ENCODE assay signal across 8 mouse cellular contexts in genomic region chr16:23225069-23225721, GRCm38 (mm10). TPM values are rescaled to one million over a fixed set of nuclear protein-coding genes. Genes with fewer than 3 reads are reported as not detected.
DNase-seq lines count a peak whose midpoint lies in the region; ATAC-seq lines count a peak whose summit lies in the region.

No protein-coding gene starts in this region.

- H3K4me1 ChIP-seq in forebrain, embryonic 13.5 days = peaks cover 38% of the 10 kb centered on the region
- H3K4me1 ChIP-seq in limb, embryonic 10.5 days = peaks cover 47% of the 10 kb centered on the region
- peaks cover 46% of the 10 kb centered on the region for H3K4me1 ChIP-seq in midbrain, embryonic 10.5 days
- H3K4me1 ChIP-seq in stomach, embryonic 14.5 days (ENCODE audit: control insufficient read depth, insufficient read depth, low read length) = peaks cover 17% of the 10 kb centered on the region; the same call in 1 of the 2 replicates

- peak overlapping the region; percentile 96 for H3K9ac ChIP-seq in forebrain, embryonic 13.5 days
- peak overlapping the region; percentile 56 for H3K9ac ChIP-seq in stomach, embryonic 14.5 days (replicated peaks; ENCODE audit: low read depth, low read length)

- under 1% methylated on average over 41 of the region's 46 CpGs for WGBS in forebrain, embryonic 13.5 days
- WGBS in limb, embryonic 10.5 days = under 1% methylated on average over 46 of the region's 46 CpGs
- WGBS in midbrain, embryonic 10.5 days = under 1% methylated on average over 46 of the region's 46 CpGs
- WGBS in stomach, embryonic 14.5 days = under 1% methylated on average over 46 of the region's 46 CpGs

- peak overlapping the region; percentile 71 for H3K4me2 ChIP-seq in forebrain, embryonic 13.5 days
- H3K4me2 ChIP-seq in stomach, embryonic 14.5 days (replicated peaks; ENCODE audit: low read depth, low read length) = peak overlapping the region; percentile 93

- H3K27me3 ChIP-seq in forebrain, embryonic 13.5 days = no peaks in the 10 kb centered on the region; the same call in 1 of the 2 replicates
- H3K27me3 ChIP-seq in limb, embryonic 10.5 days (ENCODE audit: low read depth, poor library complexity, severe bottlenecking) = no peaks in the 10 kb centered on the region
- peaks cover 18% of the 10 kb centered on the region for H3K27me3 ChIP-seq in midbrain, embryonic 10.5 days (ENCODE audit: low read depth, poor library complexity, severe bottlenecking)
- H3K27me3 ChIP-seq in stomach, embryonic 14.5 days (ENCODE audit: control insufficient read depth, insufficient read depth, low read length) = no peaks in the 10 kb centered on the region

- DNase-seq in embryo, embryonic 10 days (ENCODE audit: low spot score) = peak; percentile 82
- DNase-seq in embryo, embryonic 9.5 days (ENCODE audit: extremely low spot score) = no peak
- DNase-seq in heart, postnatal 4 days = peak; percentile 56
- DNase-seq in limb, embryonic 10.5 days (ENCODE audit: low spot score) = peak; percentile 83
- peak; percentile 75 for DNase-seq in midbrain, embryonic 10.5 days (ENCODE audit: low spot score)

- peak overlapping the region; percentile 93 for H3K27ac ChIP-seq in forebrain, embryonic 13.5 days
- H3K27ac ChIP-seq in limb, embryonic 10.5 days = peak overlapping the region; percentile 99
- H3K27ac ChIP-seq in midbrain, embryonic 10.5 days (replicated peaks) = peak overlapping the region; percentile 97
- H3K27ac ChIP-seq in stomach, embryonic 14.5 days (ENCODE audit: low read length) = peak overlapping the region; percentile 74

- no peaks in the 10 kb centered on the region for H3K36me3 ChIP-seq in forebrain, embryonic 13.5 days (ENCODE audit: poor library complexity, severe bottlenecking)
- no peaks in the 10 kb centered on the region for H3K36me3 ChIP-seq in limb, embryonic 10.5 days
- no peaks in the 10 kb centered on the region for H3K36me3 ChIP-seq in midbrain, embryonic 10.5 days
- no peaks in the 10 kb centered on the region for H3K36me3 ChIP-seq in stomach, embryonic 14.5 days (ENCODE audit: control insufficient read depth, insufficient read depth, low read length)

- H3K9me3 ChIP-seq in forebrain, embryonic 13.5 days (replicated peaks) = no peaks in the 10 kb centered on the region
- H3K9me3 ChIP-seq in limb, embryonic 10.5 days (replicated peaks) = no peaks in the 10 kb centered on the region
- H3K9me3 ChIP-seq in midbrain, embryonic 10.5 days (replicated peaks) = no peaks in the 10 kb centered on the region
- no peaks in the 10 kb centered on the region for H3K9me3 ChIP-seq in stomach, embryonic 14.5 days (ENCODE audit: control insufficient read depth, low read depth, low read length)

- peak overlapping the region; percentile 73 for H3K4me3 ChIP-seq in forebrain, embryonic 13.5 days
- H3K4me3 ChIP-seq in limb, embryonic 10.5 days = peak overlapping the region; percentile 85
- peak overlapping the region; percentile 83 for H3K4me3 ChIP-seq in midbrain, embryonic 10.5 days
- H3K4me3 ChIP-seq in stomach, embryonic 14.5 days (ENCODE audit: low read depth, low read length) = peak overlapping the region; percentile 68

- peak; percentile 12 for ATAC-seq in activated CD4-positive, CD25-positive, alpha-beta regulatory T cell, adult 4 months
- peak; percentile 88 for ATAC-seq in forebrain, embryonic 13.5 days
- peak; percentile 75 for ATAC-seq in stomach, embryonic 14.5 days (ENCODE audit: insufficient number of reproducible peaks, insufficient read depth, low FRiP score, low read depth)

RNA-seq across cellular contexts. Expression of gene St6gal1, which starts 0.7 kb away (rescaled TPM):
- polyA plus RNA-seq in activated CD4-positive, CD25-positive, alpha-beta regulatory T cell, adult 4 months (2017; shearing (Covaris generic)) = 10 to 100 TPM; 68.6 to 88.1 TPM
- 37.8 and 39.5 TPM in 2 replicates for polyA plus RNA-seq in forebrain, embryonic 13.5 days (2015; fragmentation: Nextera tagmentation; extraction: Ambion mirVana)
- 10 to 100 TPM; 19.8 to 20.3 TPM for total RNA-seq in heart, postnatal 4 days (2021)
- polyA plus RNA-seq in limb, embryonic 10.5 days (2016; fragmentation: Nextera tagmentation; extraction: Ambion mirVana) = 23.8 and 26.7 TPM in 2 replicates
- polyA plus RNA-seq in midbrain, embryonic 10.5 days (2016; fragmentation: Nextera tagmentation; extraction: Ambion mirVana) = 17.5 and 23.4 TPM in 2 replicates
- 25.6 and 25.7 TPM in 2 replicates for polyA plus RNA-seq in stomach, embryonic 14.5 days (2014; fragmentation: Nextera tagmentation; extraction: Ambion mirVana)

Comparison
In these comparisons a context has a peak if more than half of its experiments do, and no peak if none do; other contexts are left out.
1. ATAC-seq: peak in every context shown above with its lines; median percentile 88 in forebrain, embryonic 13.5 days; 75 in stomach, embryonic 14.5 days; 12 in activated CD4-positive, CD25-positive, alpha-beta regulatory T cell, adult 4 months.